Mouse (Mus musculus) layer of hippocampus, postnatal 36 days (tissue): ENCODE results near the gene Spns2. TPM values are rescaled to one million over a fixed set of nuclear protein-coding genes. Genes with fewer than 3 reads are reported as not detected.
"Not testable (repeated sequence)": the region's sequence is repeated elsewhere in the genome, so short reads cannot be mapped to it uniquely, and the experiment has no call there.

Source experiments
- DNase-seq, 2 experiments: peaks; one replicate each; pipeline ENCODE4 v3.0.0; 2022
- total RNA-seq, 2 experiments: library from RNA; stranded (reverse); gene quantifications; 2 replicates each; pipeline ENCODE4 v1.2.3; 2021

The Spns2 gene
- total RNA-seq, 2 experiments from 2014 or later, result 91.4 to 129 TPM

DNA sequence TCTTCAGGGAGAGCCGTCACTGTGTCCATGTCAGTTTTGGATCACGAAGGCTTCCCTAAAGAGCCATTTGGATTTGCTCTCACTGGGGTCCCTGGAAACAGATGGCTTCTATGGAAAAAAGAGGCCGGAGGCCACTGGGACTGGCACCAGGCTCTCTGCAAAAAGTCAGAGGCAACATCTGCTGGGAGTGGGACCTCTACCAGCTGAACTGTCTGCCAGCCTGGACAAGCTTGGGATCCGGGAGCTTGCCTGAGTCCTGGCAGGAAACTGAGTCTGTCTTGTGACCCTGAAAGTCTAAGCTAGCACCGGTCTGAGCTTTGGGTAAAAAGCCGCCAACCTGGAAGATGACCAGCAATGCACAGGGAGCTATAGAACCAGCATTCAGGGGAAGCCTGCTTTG is 18.3 kb downstream of the Spns2 start:
- no peak for DNase-seq

DNA sequence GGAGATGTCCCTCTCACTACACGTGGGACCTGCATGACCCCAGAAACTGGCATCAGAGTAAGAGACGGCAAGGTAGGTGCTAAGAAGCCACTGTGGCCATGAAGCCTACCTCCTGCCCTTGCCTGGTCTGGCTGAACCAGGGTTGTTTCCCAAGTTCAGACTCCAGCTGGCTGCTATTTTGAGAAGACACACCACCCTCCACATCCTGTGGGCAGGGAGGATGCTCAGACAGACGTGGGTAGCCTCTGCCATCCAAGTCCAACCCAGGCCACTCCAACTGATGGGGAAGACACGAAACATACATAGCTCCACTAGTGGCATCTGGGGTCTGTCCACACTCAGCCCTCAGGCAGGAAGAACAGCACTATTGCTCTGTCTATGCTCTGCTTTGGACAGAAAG is 19.7 kb downstream of the Spns2 start:
- no peak for DNase-seq

- DNase-seq, result peak in 1 of 2 experiments; percentile 56
These were observed 20.5 kb downstream of the Spns2 start for GRCm38 (mm10) chr11:72469217-72469616.

- no peak for DNase-seq
These were observed 21.2 kb downstream of the Spns2 start for GRCm38 (mm10) chr11:72468525-72468924.

DNA sequence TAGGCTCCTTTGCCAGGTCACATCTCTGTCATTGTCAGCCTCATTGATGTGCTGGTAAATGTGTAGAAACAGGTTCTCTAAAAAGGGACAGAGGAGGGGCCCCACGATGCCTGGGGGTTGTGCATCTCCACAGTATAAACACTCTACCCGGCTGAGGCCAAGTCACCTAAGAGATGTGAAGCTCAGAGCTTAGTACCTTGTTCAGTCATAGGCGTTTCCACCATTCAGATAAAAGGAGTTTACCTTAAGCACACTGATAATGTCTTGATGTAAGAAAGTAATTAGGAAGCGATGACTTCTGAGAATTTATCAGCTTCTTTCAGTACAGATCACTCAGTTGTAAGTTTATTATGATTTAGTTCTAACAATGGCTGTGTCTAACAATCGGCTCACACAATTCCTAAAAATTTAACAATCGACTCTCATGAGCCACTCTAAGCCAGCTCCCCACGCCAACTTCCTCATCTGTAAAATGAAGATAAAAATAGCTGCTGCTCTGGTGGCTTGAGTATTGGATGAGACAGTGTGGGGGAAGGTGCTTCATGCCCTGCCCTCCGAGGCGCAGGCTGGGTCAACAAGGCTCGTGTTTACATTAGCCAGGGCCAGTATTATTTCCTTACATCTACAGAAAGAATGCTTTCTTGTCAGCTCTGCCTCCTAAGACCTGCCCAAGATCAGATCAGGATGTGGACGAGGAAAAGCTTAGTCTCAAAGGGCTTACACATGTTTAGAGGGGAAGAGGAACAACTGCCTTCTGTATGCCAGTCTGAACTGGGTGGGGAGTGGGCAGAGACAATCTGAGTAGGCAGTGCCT is 22.8 kb downstream of the Spns2 start:
- no peak for DNase-seq

GRCm38 (mm10) chr11:72465978-72466693 is 23.6 kb downstream of the Spns2 start:
- DNase-seq, result no peak

DNA sequence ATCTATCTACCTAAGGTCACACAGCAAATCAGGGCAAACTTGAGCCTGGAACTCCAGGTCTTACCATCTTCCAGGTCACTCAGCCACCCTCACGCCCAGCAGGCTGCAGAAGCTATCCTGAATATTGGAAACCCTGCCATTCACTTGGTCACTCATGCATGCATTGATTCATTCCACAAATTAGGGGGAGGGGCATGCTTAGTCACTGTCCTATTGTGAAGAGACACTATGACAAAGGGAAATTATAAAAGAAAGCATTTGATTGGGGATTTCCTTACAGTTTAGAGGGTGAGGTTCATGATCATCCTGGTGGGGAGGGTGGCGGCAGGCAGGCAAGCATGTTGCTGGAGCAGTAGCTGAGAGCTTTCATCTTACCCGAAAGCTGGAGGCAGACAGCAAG is 24.9 kb downstream of the Spns2 start:
- DNase-seq, result no peak

DNA sequence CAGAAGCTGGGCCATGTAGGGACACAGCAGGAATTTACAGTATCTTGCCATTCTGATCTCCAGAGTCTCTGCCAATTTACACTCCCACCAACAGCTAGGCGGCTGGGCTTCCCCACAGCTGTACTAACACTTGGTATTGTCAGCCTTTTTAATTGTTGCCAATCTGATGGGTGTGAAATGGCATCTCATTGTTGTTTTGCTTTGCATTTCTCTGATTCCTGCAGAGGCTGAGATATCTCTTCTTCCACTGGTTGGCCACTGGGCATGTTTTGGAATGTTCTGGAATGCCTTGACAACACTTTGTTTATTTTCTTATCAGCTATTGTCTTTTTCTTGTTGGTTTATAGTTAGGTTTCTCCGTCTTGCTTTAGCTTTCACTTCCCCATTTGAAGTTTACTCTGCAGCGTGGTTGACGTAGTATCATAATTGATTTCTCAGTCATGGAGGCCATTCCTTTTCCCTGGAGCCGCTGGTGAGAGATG is 28.2 kb downstream of the Spns2 start:
- DNase-seq, result no peak

DNA sequence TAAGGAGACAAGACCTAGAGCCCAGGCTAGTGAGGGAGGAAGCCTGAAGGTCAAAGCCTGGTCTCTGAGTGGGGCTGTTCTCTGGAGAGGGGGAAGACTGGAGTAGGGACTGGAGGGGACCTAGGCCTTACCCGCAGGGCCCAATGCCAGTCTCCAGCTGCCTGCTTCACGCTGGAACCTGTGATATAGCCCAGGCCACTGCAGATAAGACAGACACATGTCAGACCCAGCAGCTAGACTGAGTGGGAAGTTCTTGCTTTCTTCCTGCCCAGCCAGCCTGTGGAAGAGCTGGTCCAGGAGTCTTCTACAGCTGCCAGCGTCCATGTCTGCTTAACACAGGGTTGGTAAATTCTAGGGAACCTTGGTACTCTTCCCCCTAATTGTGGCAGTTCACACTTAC is 31.2 kb downstream of the Spns2 start:
- no peak for DNase-seq

DNA sequence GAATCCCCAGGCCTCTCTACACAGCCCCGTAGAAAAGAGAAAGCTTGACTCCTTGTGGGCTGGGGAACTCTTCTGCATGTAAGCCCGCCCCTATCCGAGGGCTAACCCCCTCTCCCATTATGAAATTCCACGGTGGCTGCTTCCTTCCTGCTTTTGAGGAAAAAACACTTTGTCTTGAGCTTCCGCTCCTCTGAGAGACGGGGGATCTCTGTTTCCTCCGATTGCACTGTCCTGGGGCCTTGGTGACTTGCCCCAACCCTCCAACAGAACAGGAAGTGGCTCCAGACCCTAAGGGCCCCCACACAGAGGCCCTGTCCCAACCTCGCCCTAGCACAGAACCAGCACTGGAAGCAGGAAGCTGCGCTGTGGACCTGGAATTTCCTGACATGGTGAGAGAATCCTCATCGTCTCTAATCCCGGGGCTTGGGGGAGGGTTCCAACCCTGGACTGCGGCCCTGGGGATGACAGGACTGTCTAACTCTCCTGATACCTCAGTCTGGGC is 31.7 kb downstream of the Spns2 start:
- no peak for DNase-seq

GRCm38 (mm10) chr11:72455694-72456093 is 34.0 kb downstream of the Spns2 start:
- DNase-seq, result peak; percentile 65 to 77

DNA sequence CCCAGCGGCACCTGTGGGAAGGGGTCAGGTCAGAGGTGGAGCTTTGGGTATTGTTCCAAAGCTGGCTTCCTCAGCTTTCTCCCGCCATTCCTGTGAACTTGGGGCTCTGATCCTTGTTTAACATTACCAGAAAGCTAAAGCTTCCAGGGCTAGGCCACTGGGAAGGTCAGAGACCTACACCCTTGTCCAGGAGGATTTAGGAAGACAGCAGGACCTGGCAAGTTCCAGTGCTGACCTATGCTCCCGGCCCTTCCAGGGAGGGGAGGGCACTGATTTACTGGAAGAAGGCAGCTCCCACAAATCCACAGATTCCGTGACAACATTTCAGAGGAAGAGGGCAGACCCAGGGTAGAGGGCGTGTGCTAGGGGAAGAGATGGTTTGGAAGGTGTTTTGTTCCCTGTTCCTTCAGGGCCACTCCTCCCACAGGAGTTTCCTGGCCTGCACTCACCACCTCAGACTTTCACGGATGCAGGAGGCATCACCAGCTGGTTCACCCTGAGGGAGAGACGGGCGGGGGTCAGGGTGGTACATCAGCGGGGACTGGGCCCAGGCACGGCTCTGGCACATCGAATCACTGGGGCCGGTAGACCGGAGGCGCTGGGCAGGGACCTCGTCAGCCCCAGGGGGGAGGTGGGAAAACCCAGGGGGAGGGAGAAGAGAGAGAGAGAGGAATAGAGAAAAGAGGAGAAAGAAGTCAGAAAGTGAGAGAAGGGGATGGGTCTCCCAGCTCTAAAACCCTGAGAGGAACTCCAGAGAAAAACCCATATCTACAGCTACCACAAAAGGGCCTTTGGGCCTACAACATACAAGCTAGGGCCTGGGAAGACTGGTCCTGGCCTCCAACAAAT is 36.4 kb downstream of the Spns2 start:
- no peak for DNase-seq

DNA sequence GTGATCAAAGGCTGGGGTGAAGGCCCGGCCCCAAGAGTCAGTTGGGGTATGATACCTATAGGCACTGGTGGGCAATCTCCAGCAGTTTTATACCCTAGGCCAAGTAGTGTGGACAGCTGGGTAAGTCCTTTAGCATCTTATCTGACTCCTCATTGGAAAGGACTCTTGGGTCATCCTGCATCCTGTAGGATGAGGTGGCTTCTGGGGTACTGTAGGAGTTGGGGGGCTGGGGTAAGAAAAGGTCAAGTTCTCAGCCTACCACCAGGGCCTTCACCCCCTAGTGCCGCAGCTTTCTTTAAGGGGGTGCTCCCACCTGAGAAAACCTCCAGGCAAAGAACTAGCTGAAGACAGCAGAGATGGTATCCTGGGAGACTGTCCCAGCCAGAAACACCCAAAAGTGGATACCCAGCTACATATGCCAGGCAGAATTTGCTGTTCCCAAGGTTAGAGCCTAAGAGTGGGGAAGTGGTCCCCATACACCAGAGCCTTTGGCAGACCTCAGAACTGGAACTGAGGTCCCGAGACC is 37.5 kb downstream of the Spns2 start:
- DNase-seq, result no peak

GRCm38 (mm10) chr11:72447475-72447874 is 42.2 kb downstream of the Spns2 start:
- DNase-seq, result no peak

- no peak for DNase-seq
These were observed 43.2 kb downstream of the Spns2 start for GRCm38 (mm10) chr11:72446311-72447105.

DNA sequence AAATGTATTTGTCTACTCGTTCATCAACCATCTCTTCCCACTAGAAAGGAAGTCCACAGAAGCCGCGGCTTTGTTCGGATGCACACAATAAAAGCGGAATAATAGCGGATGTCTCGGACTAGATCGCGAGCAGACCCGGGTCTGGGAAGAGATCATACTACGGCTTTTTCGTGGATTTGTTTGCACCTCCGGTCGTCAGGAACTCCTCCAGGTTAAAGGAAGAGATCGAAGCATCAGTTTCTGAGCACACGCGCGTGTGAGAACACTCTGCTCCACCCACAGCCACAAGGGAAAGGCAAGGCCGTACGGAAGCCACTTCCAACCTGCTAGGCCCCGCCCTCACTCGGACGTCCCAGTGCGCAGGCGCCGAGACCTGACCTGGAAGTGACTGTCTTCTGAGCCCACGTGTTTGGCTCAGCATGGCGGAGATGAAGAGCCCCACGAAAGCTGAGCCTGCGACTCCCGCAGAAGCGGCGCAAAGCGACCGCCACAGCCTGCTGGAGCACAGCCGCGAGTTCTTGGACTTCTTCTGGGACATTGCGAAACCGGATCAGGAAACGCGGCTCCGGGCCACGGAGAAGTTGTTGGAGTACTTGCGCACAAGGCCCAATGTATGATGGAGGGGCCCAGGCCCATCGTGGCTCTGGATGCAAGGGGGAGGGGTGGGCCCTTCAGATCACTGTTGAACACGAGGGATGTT is 48.6 kb downstream of the Spns2 start, which contains the start of gene Mybbp1a:
Mybbp1a (plus strand) TSS at position 391 of the 700 bp plus-strand sequence.
- DNase-seq, result peak; percentile 98 to 99

DNA sequence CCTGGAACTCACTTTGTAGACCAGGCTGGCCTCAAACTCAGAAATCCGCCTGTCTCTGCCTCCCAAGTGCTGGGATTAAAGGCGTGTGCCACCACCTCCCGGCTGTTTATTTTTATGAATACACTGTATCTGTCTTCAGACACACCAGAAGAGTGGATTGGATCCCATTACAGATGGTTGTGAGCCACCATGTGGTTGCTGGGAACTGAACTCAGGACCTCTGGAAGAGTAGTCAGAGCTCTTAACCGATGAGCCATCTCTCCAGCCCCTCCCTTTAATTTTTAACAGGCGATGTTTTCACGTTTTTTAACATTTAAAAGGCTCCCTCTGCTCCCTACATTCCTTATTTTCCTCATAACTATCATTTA is 49.1 kb downstream of the Spns2 start:
- not testable (repeated sequence) for DNase-seq

DNA sequence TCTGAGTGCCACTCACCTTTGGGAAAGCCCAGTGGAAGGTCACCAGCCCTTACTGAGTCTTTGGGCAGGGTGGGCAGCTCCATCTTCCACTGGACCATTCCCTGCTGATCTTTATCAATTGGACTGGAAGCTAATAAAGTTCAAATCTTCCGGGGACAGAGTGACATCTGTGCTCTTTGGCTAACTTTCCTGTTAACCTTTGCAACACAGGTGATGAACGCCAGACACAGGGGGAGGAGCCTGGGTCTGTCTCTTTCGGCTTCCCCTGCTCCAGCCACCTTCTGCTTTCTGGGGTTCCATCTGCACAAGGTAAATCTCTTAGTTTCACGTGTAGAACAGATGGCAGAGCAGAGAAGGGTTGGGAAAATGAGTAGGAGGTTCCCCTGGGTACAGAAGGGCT is 51.3 kb downstream of the Spns2 start:
- DNase-seq, result no peak

- DNase-seq, result no peak
These were observed 52.7 kb downstream of the Spns2 start for GRCm38 (mm10) chr11:72436756-72437650.

DNA sequence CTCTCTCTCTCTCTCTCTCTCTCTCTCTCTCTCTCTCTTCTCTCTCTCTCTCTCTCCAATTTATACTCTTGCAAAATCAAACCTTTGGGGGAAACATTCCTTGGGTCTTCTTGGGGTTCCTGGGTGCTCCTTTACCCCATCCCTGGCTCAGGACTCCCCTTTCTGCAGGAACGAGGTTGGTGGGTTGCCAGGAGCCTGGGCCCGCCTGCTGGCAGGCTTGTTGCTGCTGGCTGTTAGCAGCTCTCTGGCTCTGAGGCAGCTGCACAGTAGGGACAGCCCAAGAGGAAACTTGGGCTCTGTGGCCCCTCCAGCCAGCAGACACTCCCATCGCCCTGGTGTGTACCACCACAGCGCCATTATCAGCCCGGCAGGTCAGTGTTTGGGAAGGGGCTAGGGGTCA is 53.4 kb downstream of the Spns2 start:
- no peak for DNase-seq
